Mouse (Mus musculus) gastrocnemius, postnatal 25 days (tissue): Measurements from ENCODE around the gene Ralgps1. TPM values are rescaled to one million over a fixed set of nuclear protein-coding genes. Genes with fewer than 3 reads are reported as not detected.

ENCODE experiments used
- DNase-seq: peaks from one replicate; pipeline ENCODE4 v3.0.0; 2022
- total RNA-seq, 2 experiments: library from RNA; stranded (reverse); gene quantifications; 1 replicate in 1 of 2; 2 replicates in 1 of 2; pipeline ENCODE4 v1.2.3; 2021

Gene Ralgps1
- total RNA-seq, 2 experiments from 2014 or later: 2.3 to 2.5 TPM

- DNase-seq: no peak
Measured at GRCm38 (mm10) chr2:33210841-33211240, 160.4 kb downstream of the Ralgps1 start.

GRCm38 (mm10) chr2:33208134-33208533 lies 163.2 kb downstream of the Ralgps1 start:
- DNase-seq: no peak

GRCm38 (mm10) chr2:33207069-33207468 lies 164.2 kb downstream of the Ralgps1 start:
- DNase-seq: no peak

GRCm38 (mm10) chr2:33205939-33206525 lies 165.3 kb downstream of the Ralgps1 start:
- DNase-seq: no peak

- DNase-seq: no peak
Measured at GRCm38 (mm10) chr2:33204980-33205379, 166.3 kb downstream of the Ralgps1 start.

- peak; percentile 62 for DNase-seq
Measured at GRCm38 (mm10) chr2:33203284-33203683, 168.0 kb downstream of the Ralgps1 start.

GRCm38 (mm10) chr2:33200368-33201068 lies 170.8 kb downstream of the Ralgps1 start:
- no peak for DNase-seq

- DNase-seq: no peak
Measured at GRCm38 (mm10) chr2:33189976-33190375, 181.3 kb downstream of the Ralgps1 start.

- DNase-seq: peak; percentile 84
Measured at GRCm38 (mm10) chr2:33188925-33189670, 182.2 kb downstream of the Ralgps1 start.

GRCm38 (mm10) chr2:33187874-33188273 lies 183.4 kb downstream of the Ralgps1 start:
- DNase-seq: no peak

GRCm38 (mm10) chr2:33186505-33186904 lies 184.8 kb downstream of the Ralgps1 start:
- DNase-seq: no peak

- DNase-seq: peak; percentile 59
Measured at GRCm38 (mm10) chr2:33185258-33185657, 186.0 kb downstream of the Ralgps1 start.

GRCm38 (mm10) chr2:33184641-33185040 lies 186.6 kb downstream of the Ralgps1 start:
- peak; percentile 78 for DNase-seq

GRCm38 (mm10) chr2:33183321-33183720 lies 188.0 kb downstream of the Ralgps1 start:
- DNase-seq: no peak

- DNase-seq: no peak
Measured at GRCm38 (mm10) chr2:33179930-33180630, 191.2 kb downstream of the Ralgps1 start.

GRCm38 (mm10) chr2:33179171-33179929 lies 191.9 kb downstream of the Ralgps1 start:
- no peak for DNase-seq

- peak; percentile 88 for DNase-seq
Measured at GRCm38 (mm10) chr2:33178243-33178932, 192.9 kb downstream of the Ralgps1 start.

GRCm38 (mm10) chr2:33177443-33178242 lies 193.6 kb downstream of the Ralgps1 start:
- DNase-seq: no peak

GRCm38 (mm10) chr2:33176921-33177320 lies 194.4 kb downstream of the Ralgps1 start:
- DNase-seq: peak; percentile 68

GRCm38 (mm10) chr2:33176516-33176915 lies 194.8 kb downstream of the Ralgps1 start:
- no peak for DNase-seq
